Mouse (Mus musculus): ENCODE measurements at regions not wholly inside any gene's neighbourhood (a gene's known extent, or its start where the extent isn't known, plus 50 kb on each side); places are given as distances from the start of the nearest gene placed in this dataset.

DNA sequence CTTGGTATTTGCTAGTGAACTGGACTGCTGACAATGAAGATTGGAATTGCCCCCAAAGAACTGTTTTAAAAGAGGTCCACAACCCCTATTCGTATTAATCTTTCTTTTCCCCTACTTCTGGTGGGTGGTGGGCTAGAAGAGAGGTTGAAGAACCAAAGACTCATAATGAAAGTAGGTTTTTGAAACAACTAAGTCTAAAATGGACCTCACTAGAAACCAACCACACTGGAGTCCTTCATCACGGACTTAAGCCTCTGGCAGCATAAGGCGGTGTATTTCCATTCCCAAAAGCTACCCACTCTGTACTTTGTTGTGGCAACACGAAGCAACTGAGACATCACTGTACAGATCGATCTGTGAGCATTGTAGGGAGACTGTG lies 251.1 kb downstream of the Diras2 start:
- ATAC-seq (ENCODE audit: low FRiP score, low TSS enrichment) = no peak
- Histone ChIP-seq H3K4me1 (replicated peaks; ENCODE audit: control insufficient read depth, insufficient read depth) (no peaks in the 10 kb centered on the region), H3K36me3 (ENCODE audit: control insufficient read depth, insufficient read depth, low read length) (no peaks in the 10 kb centered on the region), H3K27ac (replicated peaks) (no peak overlapping the region), H3K4me3 (ENCODE audit: low read depth, low read length) (no peak overlapping the region), H3K27me3 (ENCODE audit: control insufficient read depth, insufficient read depth, low read length) (no peaks in the 10 kb centered on the region), H3K9me3 (ENCODE audit: control insufficient read depth, low read length) (no peaks in the 10 kb centered on the region), H3K9ac (ENCODE audit: low read length) (no peak overlapping the region), H3K4me2 (replicated peaks; ENCODE audit: low read depth) (no peak overlapping the region)
- no peak for TF ChIP-seq EP300 (optimal IDR thresholded peaks at IDR 0.05)
- TF ChIP-seq CTCF (IDR thresholded peaks at IDR 0.05; ENCODE audit: low read depth) = no peak
- WGBS = 88% methylated on average over 5 of the region's 5 CpGs
- DNase-seq (ENCODE audit: low spot score) = no peak

DNA sequence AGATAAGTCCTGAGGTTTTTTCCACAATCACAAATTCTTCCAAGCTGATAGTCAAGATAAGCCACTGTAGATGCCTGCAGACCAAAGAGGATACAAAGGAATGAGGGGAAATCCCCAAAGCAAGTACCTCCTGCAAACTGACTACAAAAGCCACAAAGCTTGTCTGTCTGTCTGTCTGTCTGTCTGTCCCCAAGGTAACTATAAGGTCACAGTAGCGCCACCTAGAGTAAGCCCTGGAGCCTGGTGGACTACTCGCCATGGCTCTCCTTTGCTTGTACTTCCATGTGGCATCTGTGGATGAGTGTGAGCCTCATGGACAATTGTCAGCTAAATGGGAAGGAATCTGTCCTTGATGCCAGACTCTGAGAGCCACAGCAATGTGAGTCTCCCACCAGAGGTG lies 249.8 kb downstream of the Diras2 start:
- H3K9me3 ChIP-seq (ENCODE audit: control insufficient read depth, low read length) = no peaks in the 10 kb centered on the region
- no peak overlapping the region for H3K4me2 ChIP-seq (replicated peaks; ENCODE audit: low read depth)
- no peak overlapping the region for H3K27ac ChIP-seq (replicated peaks)
- H3K36me3 ChIP-seq (ENCODE audit: control insufficient read depth, insufficient read depth, low read length) = no peaks in the 10 kb centered on the region
- ATAC-seq (ENCODE audit: low FRiP score, low TSS enrichment) = no peak
- H3K4me3 ChIP-seq (ENCODE audit: low read depth, low read length) = no peak overlapping the region
- no peaks in the 10 kb centered on the region for H3K4me1 ChIP-seq (replicated peaks; ENCODE audit: control insufficient read depth, insufficient read depth)
- 71% methylated on average over 2 of the region's 2 CpGs for whole genome bisulfite sequencing
- DNase-seq (ENCODE audit: low spot score) = no peak
- TF ChIP-seq EP300 (optimal IDR thresholded peaks at IDR 0.05) (no peak), CTCF (IDR thresholded peaks at IDR 0.05; ENCODE audit: low read depth) (no peak)
- no peaks in the 10 kb centered on the region for H3K27me3 ChIP-seq (ENCODE audit: control insufficient read depth, insufficient read depth, low read length)
- H3K9ac ChIP-seq (ENCODE audit: low read length) = no peak overlapping the region

GRCm38 (mm10) chr13:52282500-52282899 lies 248.6 kb downstream of the Diras2 start:
- no peaks in the 10 kb centered on the region for H3K36me3 ChIP-seq (ENCODE audit: control insufficient read depth, insufficient read depth, low read length)
- 56% methylated on average over 11 of the region's 13 CpGs for WGBS

DNA sequence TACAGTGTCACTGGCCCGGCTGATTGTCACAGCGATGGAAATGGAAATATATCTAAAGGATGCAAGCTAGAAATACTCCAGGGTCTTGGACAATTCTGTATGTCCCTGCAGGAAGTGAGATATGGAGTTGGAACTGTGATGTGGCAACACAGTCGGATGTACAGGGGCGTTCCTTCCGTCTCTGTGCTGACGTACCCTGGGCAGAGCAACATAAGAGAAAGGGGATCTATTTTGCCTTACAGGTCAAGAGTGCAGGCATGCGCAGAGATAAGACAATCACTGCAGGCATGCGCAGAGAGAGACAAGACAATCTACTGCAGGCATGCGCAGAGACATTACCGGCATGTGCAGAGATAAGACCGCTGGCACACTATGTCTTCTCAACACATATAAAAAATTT lies 247.6 kb downstream of the Diras2 start:
- Histone ChIP-seq H3K4me1 (replicated peaks; ENCODE audit: control insufficient read depth, insufficient read depth) (no peaks in the 10 kb centered on the region), H3K27ac (replicated peaks) (no peak overlapping the region), H3K4me3 (ENCODE audit: low read depth, low read length) (no peak overlapping the region), H3K36me3 (ENCODE audit: control insufficient read depth, insufficient read depth, low read length) (no peaks in the 10 kb centered on the region), H3K27me3 (ENCODE audit: control insufficient read depth, insufficient read depth, low read length) (no peaks in the 10 kb centered on the region), H3K9ac (ENCODE audit: low read length) (no peak overlapping the region), H3K4me2 (replicated peaks; ENCODE audit: low read depth) (no peak overlapping the region), H3K9me3 (ENCODE audit: control insufficient read depth, low read length) (no peaks in the 10 kb centered on the region)
- TF ChIP-seq EP300 (optimal IDR thresholded peaks at IDR 0.05) (no peak), CTCF (IDR thresholded peaks at IDR 0.05; ENCODE audit: low read depth) (no peak)
- 68% methylated on average over 11 of the region's 11 CpGs for WGBS
- no peak for DNase-seq (ENCODE audit: low spot score)
- no peak for ATAC-seq (ENCODE audit: low FRiP score, low TSS enrichment)

More at GRCm38 (mm10) chr13:52282500-52282899, 248.6 kb downstream of the Diras2 start:
- Histone ChIP-seq H3K9ac (ENCODE audit: low read length) (no peak overlapping the region), H3K9me3 (ENCODE audit: control insufficient read depth, low read length) (no peaks in the 10 kb centered on the region), H3K27me3 (ENCODE audit: control insufficient read depth, insufficient read depth, low read length) (no peaks in the 10 kb centered on the region), H3K4me1 (replicated peaks; ENCODE audit: control insufficient read depth, insufficient read depth) (no peaks in the 10 kb centered on the region), H3K4me3 (ENCODE audit: low read depth, low read length) (no peak overlapping the region), H3K27ac (replicated peaks) (no peak overlapping the region), H3K4me2 (replicated peaks; ENCODE audit: low read depth) (no peak overlapping the region)
- ATAC-seq (ENCODE audit: low FRiP score, low TSS enrichment) = no peak
- no peak for DNase-seq (ENCODE audit: low spot score)
- no peak for TF ChIP-seq CTCF (IDR thresholded peaks at IDR 0.05; ENCODE audit: low read depth)
- no peak for TF ChIP-seq EP300 (optimal IDR thresholded peaks at IDR 0.05)

DNA sequence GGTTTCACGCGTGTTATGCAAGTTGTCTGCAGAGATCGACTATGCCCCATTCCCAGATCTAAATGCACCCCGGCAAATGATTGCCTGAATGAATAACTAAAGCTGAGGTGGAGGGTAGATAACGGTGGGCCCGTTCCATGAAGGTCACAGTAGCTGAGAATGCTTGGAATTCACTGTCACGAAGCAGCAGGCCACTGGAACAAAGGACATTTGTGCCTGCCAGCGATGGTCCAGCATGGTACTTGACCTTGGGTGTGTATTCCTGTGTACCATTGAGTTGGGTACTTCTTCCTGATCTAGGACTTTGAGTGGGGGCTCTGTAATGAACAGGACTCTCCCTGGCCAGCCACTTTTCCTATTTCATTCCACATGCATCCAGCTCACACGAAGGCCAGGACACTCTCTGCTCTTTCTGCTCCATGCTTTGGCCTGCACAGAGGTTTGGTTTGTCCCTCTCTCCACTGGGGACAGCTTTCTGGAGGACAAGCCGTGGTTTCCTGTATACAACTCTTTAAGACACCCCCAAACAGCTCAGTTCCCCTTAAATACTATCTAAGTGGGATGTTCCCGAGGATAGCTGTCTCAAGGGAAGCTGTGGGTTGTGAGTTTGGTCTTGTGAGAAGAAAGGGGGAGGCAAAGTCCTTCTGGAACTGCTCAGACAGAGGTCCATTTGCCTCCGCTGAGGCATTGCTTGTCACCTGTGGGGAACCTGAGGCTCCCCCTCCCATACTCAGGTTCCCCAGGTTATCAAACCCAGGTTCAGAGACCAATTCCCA lies 246.9 kb downstream of the Diras2 start:
- no peak for ATAC-seq (ENCODE audit: low FRiP score, low TSS enrichment)
- no peak overlapping the region for H3K9ac ChIP-seq (ENCODE audit: low read length)
- no peak overlapping the region for H3K4me3 ChIP-seq (ENCODE audit: low read depth, low read length)
- no peak for TF ChIP-seq CTCF (IDR thresholded peaks at IDR 0.05; ENCODE audit: low read depth)
- no peak for TF ChIP-seq EP300 (optimal IDR thresholded peaks at IDR 0.05)
- 79% methylated on average over 12 of the region's 12 CpGs for WGBS
- H3K27ac ChIP-seq (replicated peaks) = no peak overlapping the region
- no peak overlapping the region for H3K4me2 ChIP-seq (replicated peaks; ENCODE audit: low read depth)
- no peaks in the 10 kb centered on the region for H3K4me1 ChIP-seq (replicated peaks; ENCODE audit: control insufficient read depth, insufficient read depth)
- no peaks in the 10 kb centered on the region for H3K27me3 ChIP-seq (ENCODE audit: control insufficient read depth, insufficient read depth, low read length)
- H3K36me3 ChIP-seq (ENCODE audit: control insufficient read depth, insufficient read depth, low read length) = no peaks in the 10 kb centered on the region
- no peaks in the 10 kb centered on the region for H3K9me3 ChIP-seq (ENCODE audit: control insufficient read depth, low read length)
- DNase-seq (ENCODE audit: low spot score) = no peak

- Histone ChIP-seq H3K4me3 (ENCODE audit: low read depth, low read length) (no peak overlapping the region), H3K36me3 (ENCODE audit: control insufficient read depth, insufficient read depth, low read length) (no peaks in the 10 kb centered on the region), H3K27me3 (ENCODE audit: control insufficient read depth, insufficient read depth, low read length) (no peaks in the 10 kb centered on the region), H3K27ac (replicated peaks) (no peak overlapping the region), H3K9ac (ENCODE audit: low read length) (no peak overlapping the region), H3K4me1 (replicated peaks; ENCODE audit: control insufficient read depth, insufficient read depth) (no peaks in the 10 kb centered on the region), H3K4me2 (replicated peaks; ENCODE audit: low read depth) (no peak overlapping the region), H3K9me3 (ENCODE audit: control insufficient read depth, low read length) (no peaks in the 10 kb centered on the region)
- no peak for TF ChIP-seq EP300 (optimal IDR thresholded peaks at IDR 0.05)
- TF ChIP-seq CTCF (IDR thresholded peaks at IDR 0.05; ENCODE audit: low read depth) = no peak
- 79% methylated on average over 6 of the region's 6 CpGs for WGBS
- ATAC-seq (ENCODE audit: low FRiP score, low TSS enrichment) (no peak), DNase-seq (ENCODE audit: low spot score) (no peak)
These were observed 242.7 kb downstream of the Diras2 start for GRCm38 (mm10) chr13:52288400-52288799.
